Mouse (Mus musculus): ENCODE results near the gene Igfbp5. TPM values are rescaled to one million over a fixed set of nuclear protein-coding genes. Genes with fewer than 3 reads are reported as not detected.

The Igfbp5 gene
- polyA plus RNA-seq (2015; fragmentation: Nextera tagmentation; extraction: Ambion mirVana) = 141 and 165 TPM in 2 replicates

- peak; percentile 76 for ATAC-seq (ENCODE audit: insufficient number of reproducible peaks, insufficient read depth, low FRiP score, low TSS enrichment, low read depth)
- H3K4me3 ChIP-seq = peak within 1 kb of the TSS; percentile 73
- no peaks in the 10 kb centered on the region for H3K9me3 ChIP-seq
- H3K4me1 ChIP-seq = peaks cover 73% of the 10 kb centered on the region
- peak within 1 kb of the TSS; percentile 94 for H3K27ac ChIP-seq
- no peaks in the 10 kb centered on the region for H3K36me3 ChIP-seq
- H3K4me2 ChIP-seq = peak within 1 kb of the TSS; percentile 85
- WGBS = under 1% methylated on average over 38 of the region's 38 CpGs
- peak within 1 kb of the TSS; percentile 94 for H3K9ac ChIP-seq
- H3K27me3 ChIP-seq = peaks cover 24% of the 10 kb centered on the region
These were observed at the start of gene Igfbp5 for GRCm38 (mm10) chr1:72874287-72875211. Igfbp5 (minus strand) TSS chr1:72874884.

GRCm38 (mm10) chr1:72914815-72915214, 40.1 kb upstream of the Igfbp5 start:
- Histone ChIP-seq H3K9me3 (no peaks in the 10 kb centered on the region), H3K4me1 (no peaks in the 10 kb centered on the region), H3K9ac (no peak overlapping the region), H3K36me3 (no peaks in the 10 kb centered on the region), H3K4me2 (no peak overlapping the region), H3K27me3 (no peaks in the 10 kb centered on the region), H3K27ac (no peak overlapping the region), H3K4me3 (no peak overlapping the region)
- 66% methylated on average over 6 of the region's 6 CpGs for WGBS
- ATAC-seq (ENCODE audit: insufficient number of reproducible peaks, insufficient read depth, low FRiP score, low TSS enrichment, low read depth) = 0 out of 2 replicates have a peak, but pooled peaks have one; percentile 10

GRCm38 (mm10) chr1:72913073-72913472, 38.4 kb upstream of the Igfbp5 start:
- whole genome bisulfite sequencing = 79% methylated on average over 5 of the region's 5 CpGs

DNA sequence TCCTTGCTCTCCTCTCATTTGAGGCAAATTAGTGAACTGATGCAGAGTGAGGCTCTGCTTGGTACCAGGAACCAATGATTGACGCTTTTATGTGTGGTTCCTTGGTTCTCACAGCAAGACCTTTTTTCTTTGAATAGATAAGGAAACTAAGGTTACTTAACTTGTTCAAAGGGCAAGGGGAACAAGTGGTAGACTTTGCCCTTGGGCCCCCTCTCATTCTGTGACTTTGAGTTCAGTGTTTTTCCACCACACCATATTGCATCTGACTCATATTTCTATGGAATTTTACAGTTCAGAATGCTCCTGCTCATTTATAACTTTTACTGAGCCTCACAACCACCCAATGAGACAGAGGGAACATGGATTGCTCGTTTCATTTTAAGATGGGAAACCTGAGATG, 21.1 kb upstream of the Igfbp5 start:
- ATAC-seq (ENCODE audit: insufficient number of reproducible peaks, insufficient read depth, low FRiP score, low TSS enrichment, low read depth) = no peak

More at GRCm38 (mm10) chr1:72913073-72913472, 38.4 kb upstream of the Igfbp5 start:
- no peak overlapping the region for H3K9ac ChIP-seq
- H3K4me2 ChIP-seq = no peak overlapping the region
- H3K4me1 ChIP-seq = peaks cover 4% of the 10 kb centered on the region; the same call in 1 of the 2 replicates
- no peaks in the 10 kb centered on the region for H3K9me3 ChIP-seq
- H3K27me3 ChIP-seq = no peaks in the 10 kb centered on the region
- no peak overlapping the region for H3K4me3 ChIP-seq
- H3K27ac ChIP-seq = no peak overlapping the region
- ATAC-seq (ENCODE audit: insufficient number of reproducible peaks, insufficient read depth, low FRiP score, low TSS enrichment, low read depth) = no peak
- H3K36me3 ChIP-seq = no peaks in the 10 kb centered on the region

GRCm38 (mm10) chr1:72887910-72888309, 13.2 kb upstream of the Igfbp5 start:
- Histone ChIP-seq H3K27ac (no peak overlapping the region), H3K27me3 (no peaks in the 10 kb centered on the region), H3K4me3 (no peak overlapping the region), H3K9me3 (no peaks in the 10 kb centered on the region), H3K9ac (no peak overlapping the region), H3K36me3 (no peaks in the 10 kb centered on the region), H3K4me1 (no peaks in the 10 kb centered on the region), H3K4me2 (no peak overlapping the region)
- ATAC-seq (ENCODE audit: insufficient number of reproducible peaks, insufficient read depth, low FRiP score, low TSS enrichment, low read depth) = no peak
- WGBS = 38% methylated on average over 1 of the region's 1 CpGs

More for the DNA sequence above, 21.1 kb upstream of the Igfbp5 start:
- WGBS = 88% methylated on average over 2 of the region's 2 CpGs
- no peak overlapping the region for H3K4me2 ChIP-seq
- no peaks in the 10 kb centered on the region for H3K36me3 ChIP-seq
- H3K9ac ChIP-seq = no peak overlapping the region
- no peak overlapping the region for H3K4me3 ChIP-seq
- no peaks in the 10 kb centered on the region for H3K4me1 ChIP-seq
- no peaks in the 10 kb centered on the region for H3K27me3 ChIP-seq
- H3K9me3 ChIP-seq = no peaks in the 10 kb centered on the region
- H3K27ac ChIP-seq = no peak overlapping the region

DNA sequence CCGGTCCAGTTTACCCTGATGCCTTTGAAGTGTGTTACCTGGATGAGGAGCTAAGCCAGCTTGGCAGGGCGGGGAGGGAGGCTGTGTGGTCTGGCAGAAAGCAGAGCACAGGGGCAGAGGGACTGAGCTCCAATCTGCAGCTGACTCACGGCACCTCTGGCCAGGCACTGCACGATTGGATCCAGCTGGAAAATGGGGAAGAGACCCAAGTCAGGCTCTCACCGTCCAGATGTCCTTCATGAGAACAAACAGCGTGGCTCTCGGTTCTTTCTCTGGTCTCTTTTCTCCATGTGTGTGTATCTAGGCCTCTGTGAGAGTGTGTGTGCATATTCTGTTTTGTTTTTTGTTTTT, 11.1 kb upstream of the Igfbp5 start:
- H3K4me1 ChIP-seq = no peaks in the 10 kb centered on the region
- H3K27ac ChIP-seq = no peak overlapping the region
- H3K9me3 ChIP-seq = no peaks in the 10 kb centered on the region
- no peak overlapping the region for H3K4me3 ChIP-seq
- H3K36me3 ChIP-seq = no peaks in the 10 kb centered on the region
- 61% methylated on average over 7 of the region's 7 CpGs for WGBS
- H3K9ac ChIP-seq = no peak overlapping the region
- no peak for ATAC-seq (ENCODE audit: insufficient number of reproducible peaks, insufficient read depth, low FRiP score, low TSS enrichment, low read depth)
- no peaks in the 10 kb centered on the region for H3K27me3 ChIP-seq
- H3K4me2 ChIP-seq = no peak overlapping the region

DNA sequence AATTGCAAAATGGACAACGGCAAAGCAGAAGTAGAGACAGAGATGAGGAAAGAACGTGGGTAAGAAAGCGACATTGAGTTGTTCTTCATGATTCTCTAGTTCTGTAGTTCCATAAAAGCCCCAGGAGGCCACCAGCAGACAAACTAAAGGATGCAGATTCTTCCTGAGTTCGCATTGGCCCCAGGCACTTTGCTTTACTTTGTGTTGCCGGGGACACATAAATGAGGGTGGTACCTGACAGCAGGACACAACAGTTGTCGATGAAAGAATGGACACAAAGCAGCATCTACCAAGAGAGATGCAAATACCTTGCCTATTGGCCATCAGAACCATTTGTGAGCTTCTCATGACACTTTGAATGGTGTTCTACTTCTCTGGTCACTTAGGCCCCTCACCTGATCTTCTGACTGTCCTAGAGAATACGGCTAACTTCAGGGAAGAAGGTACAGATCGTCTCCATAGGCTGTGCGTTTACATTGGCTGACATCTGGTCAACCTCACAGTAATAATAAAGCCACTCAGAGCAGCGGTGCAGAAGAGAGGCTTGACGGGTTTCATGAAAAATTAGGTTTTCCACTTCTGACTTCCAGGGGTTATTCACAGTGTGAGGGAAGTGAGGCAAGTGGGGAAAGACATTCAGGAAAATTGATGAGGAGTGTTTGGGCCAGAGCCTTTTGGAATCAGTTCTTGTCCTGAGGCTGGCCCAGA, 10.6 kb upstream of the Igfbp5 start:
- Histone ChIP-seq H3K27ac (no peak overlapping the region), H3K4me1 (no peaks in the 10 kb centered on the region), H3K27me3 (no peaks in the 10 kb centered on the region), H3K4me3 (no peak overlapping the region), H3K9ac (no peak overlapping the region), H3K9me3 (no peaks in the 10 kb centered on the region), H3K36me3 (no peaks in the 10 kb centered on the region), H3K4me2 (no peak overlapping the region)
- ATAC-seq (ENCODE audit: insufficient number of reproducible peaks, insufficient read depth, low FRiP score, low TSS enrichment, low read depth) = no peak
- 86% methylated on average over 11 of the region's 11 CpGs for WGBS

DNA sequence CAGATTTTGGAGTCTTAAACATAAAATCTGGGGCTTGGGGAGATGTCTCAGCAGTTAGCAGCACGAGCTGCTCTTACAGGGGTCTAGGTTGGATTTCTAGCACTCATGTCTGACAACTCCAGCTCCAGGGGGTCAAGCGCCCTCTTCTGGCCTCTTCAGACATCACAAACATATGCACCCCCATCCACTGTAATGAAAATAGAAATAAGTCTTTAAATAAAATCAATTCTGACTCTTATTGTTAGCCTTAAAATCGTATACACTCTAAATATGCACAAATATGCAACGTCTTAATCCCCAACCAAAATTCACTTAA, 4.6 kb upstream of the Igfbp5 start:
- no peak for ATAC-seq (ENCODE audit: insufficient number of reproducible peaks, insufficient read depth, low FRiP score, low TSS enrichment, low read depth)
- Histone ChIP-seq H3K4me1 (peaks cover 42% of the 10 kb centered on the region), H3K36me3 (no peaks in the 10 kb centered on the region), H3K27ac (peak overlapping the region; percentile 78), H3K4me3 (no peak overlapping the region), H3K4me2 (peak overlapping the region; percentile 44), H3K27me3 (peaks cover 3% of the 10 kb centered on the region; the same call in 1 of the 2 replicates), H3K9me3 (no peaks in the 10 kb centered on the region), H3K9ac (no peak overlapping the region)
- WGBS = 42% methylated on average over 4 of the region's 4 CpGs

GRCm38 (mm10) chr1:72878473-72879318, 4.0 kb upstream of the Igfbp5 start:
- peaks cover 7% of the 10 kb centered on the region; the same call in 1 of the 2 replicates for H3K27me3 ChIP-seq
- peak overlapping the region; percentile 78 for H3K27ac ChIP-seq
- no peaks in the 10 kb centered on the region for H3K36me3 ChIP-seq
- H3K9me3 ChIP-seq = no peaks in the 10 kb centered on the region
- ATAC-seq (ENCODE audit: insufficient number of reproducible peaks, insufficient read depth, low FRiP score, low TSS enrichment, low read depth) = peak; percentile 76
- peak overlapping the region; percentile 33; the same call in 1 of the 2 replicates for H3K9ac ChIP-seq
- peaks cover 48% of the 10 kb centered on the region for H3K4me1 ChIP-seq
- 0 out of 2 replicates have a peak overlapping the region, but pooled peaks have one; percentile 9 for H3K4me3 ChIP-seq
- 15% methylated on average over 25 of the region's 25 CpGs for WGBS
- H3K4me2 ChIP-seq = peak overlapping the region; percentile 44

GRCm38 (mm10) chr1:72877892-72878291, 3.2 kb upstream of the Igfbp5 start:
- H3K27me3 ChIP-seq = peaks cover 14% of the 10 kb centered on the region; the same call in 1 of the 2 replicates
- no peak for ATAC-seq (ENCODE audit: insufficient number of reproducible peaks, insufficient read depth, low FRiP score, low TSS enrichment, low read depth)
- peak overlapping the region; percentile 44 for H3K4me2 ChIP-seq
- no peaks in the 10 kb centered on the region for H3K9me3 ChIP-seq
- peaks cover 50% of the 10 kb centered on the region for H3K4me1 ChIP-seq
- no peaks in the 10 kb centered on the region for H3K36me3 ChIP-seq
- peak overlapping the region; percentile 78 for H3K27ac ChIP-seq
- H3K9ac ChIP-seq = peak overlapping the region; percentile 33; the same call in 1 of the 2 replicates
- H3K4me3 ChIP-seq = no peak overlapping the region
- WGBS = 3% methylated on average over 3 of the region's 3 CpGs

- Histone ChIP-seq H3K4me1 (peaks cover 59% of the 10 kb centered on the region), H3K36me3 (no peaks in the 10 kb centered on the region), H3K27me3 (peaks cover 24% of the 10 kb centered on the region), H3K9ac (no peak overlapping the region), H3K4me2 (peak overlapping the region; percentile 85), H3K9me3 (no peaks in the 10 kb centered on the region), H3K27ac (no peak overlapping the region), H3K4me3 (0 out of 2 replicates have a peak overlapping the region, but pooled peaks have one; percentile 73)
- WGBS = 25% methylated on average over 3 of the region's 3 CpGs
- ATAC-seq (ENCODE audit: insufficient number of reproducible peaks, insufficient read depth, low FRiP score, low TSS enrichment, low read depth) = no peak
These were observed 1.4 kb upstream of the Igfbp5 start for GRCm38 (mm10) chr1:72876111-72876510.
